Mouse (Mus musculus) hindbrain, embryonic 13.5 days (tissue): ENCODE measurements around the gene Dpp6. TPM values are rescaled to one million over a fixed set of nuclear protein-coding genes. Genes with fewer than 3 reads are reported as not detected.
A peak's percentile ranks its signal among the peaks of the same experiment; 100 is the strongest.

Experiments used
- ATAC-seq: fragments of 200-750 bp; cut with Nextera tagmentation; 2 replicates; pipeline ENCODE4 v1.8.0; 2017; ENCODE audit warnings: moderate TSS enrichment; ENCODE audit not compliant: low FRiP score
- H3K27ac ChIP-seq: fragments of 300-500 bp; sonication (generic); 2 replicates; pipeline ENCODE4 v1.5.1; 2015; ENCODE audit warnings: inconsistent platforms, mild to moderate bottlenecking, moderate library complexity
- H3K27me3 ChIP-seq: fragments of 300-500 bp; sonication (generic); 2 replicates; pipeline ENCODE4 v1.6.1; 2015; ENCODE audit warnings: mild to moderate bottlenecking, inconsistent platforms
- H3K36me3 ChIP-seq: fragments of 300-500 bp; sonication (generic); 2 replicates; pipeline ENCODE4 v1.6.1; 2015; ENCODE audit warnings: mild to moderate bottlenecking, inconsistent platforms
- H3K4me1 ChIP-seq: fragments of 300-500 bp; sonication (generic); replicated peaks from 2 replicates; pipeline ENCODE4 v1.6.1; 2015; ENCODE audit warnings: inconsistent platforms
- H3K4me2 ChIP-seq: fragments of 300-500 bp; sonication (generic); 2 replicates; pipeline ENCODE4 v1.6.1; 2015; ENCODE audit warnings: inconsistent platforms, mild to moderate bottlenecking, moderate library complexity
- H3K4me3 ChIP-seq: fragments of 300-500 bp; sonication (generic); 2 replicates; pipeline ENCODE4 v1.5.1; 2015; ENCODE audit warnings: mild to moderate bottlenecking, inconsistent platforms
- H3K9ac ChIP-seq: fragments of 300-500 bp; sonication (generic); 2 replicates; pipeline ENCODE4 v1.6.1; 2015; ENCODE audit warnings: mild to moderate bottlenecking, inconsistent platforms
- H3K9me3 ChIP-seq: fragments of 300-500 bp; sonication (generic); 2 replicates; pipeline ENCODE4 v1.6.1; 2016; ENCODE audit warnings: inconsistent platforms
- WGBS: fragments of 180-500 bp; shearing (Covaris S2); methylation state at CpG from one replicate; pipeline ENCODE4 v1.1.7; 2015; 5-methylcytosine and 5-hydroxymethylcytosine counted together
- polyA plus RNA-seq: library from polyadenylated mRNA; unstranded; fragments of >200 nt; fragmentation: Nextera tagmentation; extraction: Ambion mirVana; gene quantifications from 2 replicates; pipeline ENCODE4 v1.2.1, GENCODE M21; 2015

Dpp6 gene
- polyA plus RNA-seq, 1 experiment from 2014 or later, result 55.2 TPM

DNA sequence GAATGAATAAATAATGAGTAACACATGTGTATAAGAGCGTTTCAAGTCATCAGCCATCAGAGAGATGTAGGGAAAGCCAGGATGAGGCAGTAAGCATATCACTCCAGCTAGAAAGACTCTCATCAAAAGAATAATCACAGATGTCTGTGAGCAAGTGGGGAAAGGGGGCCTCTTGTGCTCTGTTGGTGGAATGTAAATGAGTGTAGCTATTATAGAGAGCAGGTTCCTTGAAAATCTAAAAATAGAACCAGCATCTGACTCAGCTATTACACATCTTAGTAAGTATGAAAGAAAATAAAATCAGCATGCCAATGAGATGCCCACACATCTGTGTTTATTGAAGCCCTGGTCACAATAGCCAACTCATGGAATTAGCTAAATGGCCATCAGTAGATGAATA lies 264.3 kb downstream of the Dpp6 start:
- no peak overlapping the region for H3K9ac ChIP-seq
- peak; percentile 32; the same call in 1 of the 2 replicates for ATAC-seq
- no peaks in the 10 kb centered on the region for H3K9me3 ChIP-seq
- H3K27ac ChIP-seq, result no peak overlapping the region
- no peaks in the 10 kb centered on the region for H3K36me3 ChIP-seq
- H3K4me1 ChIP-seq, result peaks cover 6% of the 10 kb centered on the region; the same call in 1 of the 2 replicates
- H3K27me3 ChIP-seq, result no peaks in the 10 kb centered on the region
- no peak overlapping the region for H3K4me2 ChIP-seq
- WGBS, result 54% methylated on average over 1 of the region's 1 CpGs
- H3K4me3 ChIP-seq, result no peak overlapping the region

DNA sequence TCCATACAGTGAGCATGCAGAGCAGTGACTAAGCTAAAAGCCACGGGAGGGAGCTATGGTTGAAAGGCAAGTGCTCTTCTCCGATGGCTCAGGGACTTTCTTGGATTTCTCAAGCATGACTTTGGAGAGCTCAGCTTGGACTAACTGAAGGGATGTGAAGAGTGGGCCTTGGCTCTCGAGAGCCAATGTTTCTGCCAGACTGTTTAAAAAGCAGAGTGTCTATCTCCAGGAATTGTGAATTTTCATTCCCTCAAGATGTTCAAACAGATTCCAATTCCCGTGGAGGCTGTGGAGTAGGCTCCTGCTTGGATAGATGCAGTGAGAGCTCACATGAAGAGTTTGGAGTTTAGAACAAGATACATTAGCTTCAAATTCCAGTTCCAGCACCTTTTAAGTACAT lies 266.8 kb downstream of the Dpp6 start:
- H3K4me3 ChIP-seq, result no peak overlapping the region
- WGBS, result 80% methylated on average over 4 of the region's 4 CpGs

DNA sequence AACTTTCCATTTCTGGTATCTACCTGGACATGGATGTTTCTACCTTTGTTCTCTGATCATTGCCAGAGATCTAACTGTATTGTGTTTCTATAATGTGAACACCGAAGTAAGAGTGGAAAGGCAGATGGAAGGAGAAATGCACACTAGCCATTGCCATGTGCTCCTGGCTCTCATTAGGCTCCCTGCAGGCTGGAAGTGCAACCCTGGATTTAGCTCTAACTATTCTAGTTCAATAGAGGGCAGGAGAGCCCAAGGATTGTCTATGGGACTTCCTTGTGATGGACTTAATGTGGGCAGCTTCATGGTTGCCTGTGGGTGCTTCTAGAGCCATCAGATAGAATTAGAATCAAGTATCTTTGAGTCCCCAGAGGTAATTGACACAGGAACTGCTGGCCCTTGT lies 291.2 kb downstream of the Dpp6 start:
- no peak for ATAC-seq
- no peak overlapping the region for H3K4me2 ChIP-seq
- WGBS, result 93% methylated on average over 1 of the region's 1 CpGs

More for the DNA sequence above, 266.8 kb downstream of the Dpp6 start:
- no peak for ATAC-seq
- no peaks in the 10 kb centered on the region for H3K27me3 ChIP-seq
- H3K4me1 ChIP-seq, result peaks cover 6% of the 10 kb centered on the region; the same call in 1 of the 2 replicates
- no peak overlapping the region for H3K27ac ChIP-seq
- H3K36me3 ChIP-seq, result no peaks in the 10 kb centered on the region
- H3K9ac ChIP-seq, result no peak overlapping the region
- no peak overlapping the region for H3K4me2 ChIP-seq
- H3K9me3 ChIP-seq, result no peaks in the 10 kb centered on the region

DNA sequence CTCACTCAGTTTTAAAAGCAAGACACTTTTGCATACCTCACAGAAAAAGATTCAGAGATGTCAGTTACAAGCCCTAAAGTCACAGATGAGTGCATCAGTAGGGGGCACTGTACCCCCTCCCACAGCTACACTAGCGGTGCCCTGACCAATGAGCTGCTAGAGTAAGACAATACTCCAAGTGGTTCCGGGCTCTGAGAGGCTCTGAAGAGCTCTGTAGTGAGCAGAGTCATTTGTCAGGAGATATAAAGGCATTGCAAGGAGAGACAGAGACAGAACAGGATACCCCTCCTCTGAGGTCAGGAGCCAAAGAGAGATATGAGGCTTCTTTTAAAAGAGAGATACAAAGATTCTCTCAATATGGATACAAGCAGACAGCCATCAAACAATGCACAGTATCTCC lies 305.5 kb downstream of the Dpp6 start:
- no peak for ATAC-seq
- H3K36me3 ChIP-seq, result no peaks in the 10 kb centered on the region
- WGBS, result 36% methylated on average over 2 of the region's 2 CpGs
- no peaks in the 10 kb centered on the region for H3K4me1 ChIP-seq
- H3K4me2 ChIP-seq, result no peak overlapping the region
- H3K9me3 ChIP-seq, result no peaks in the 10 kb centered on the region
- H3K9ac ChIP-seq, result no peak overlapping the region
- no peaks in the 10 kb centered on the region for H3K27me3 ChIP-seq
- H3K27ac ChIP-seq, result no peak overlapping the region
- H3K4me3 ChIP-seq, result no peak overlapping the region

More for the DNA sequence above, 291.2 kb downstream of the Dpp6 start:
- Histone ChIP-seq H3K27me3 (no peaks in the 10 kb centered on the region), H3K9ac (no peak overlapping the region), H3K4me3 (no peak overlapping the region), H3K4me1 (no peaks in the 10 kb centered on the region), H3K9me3 (no peaks in the 10 kb centered on the region), H3K36me3 (no peaks in the 10 kb centered on the region), H3K27ac (no peak overlapping the region)

DNA sequence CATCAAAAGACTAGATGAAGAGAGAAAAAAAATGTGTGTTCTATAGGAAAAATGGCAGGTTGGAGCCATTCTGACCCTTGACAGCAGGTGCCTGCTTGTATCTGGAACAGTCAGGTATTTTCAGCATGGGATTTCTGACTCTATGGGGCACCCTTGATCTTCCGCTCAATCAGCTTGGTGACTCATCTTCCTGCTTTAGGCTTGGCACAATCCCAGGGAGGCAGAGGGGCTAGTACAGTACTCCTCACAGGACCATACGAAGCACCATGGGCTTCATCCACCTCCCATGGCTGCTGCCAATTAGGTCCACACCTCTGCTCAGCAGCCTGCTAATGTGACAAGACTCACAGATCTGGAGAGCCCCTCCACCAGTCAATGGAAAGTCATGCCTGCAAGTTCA lies 305.9 kb downstream of the Dpp6 start:
- Histone ChIP-seq H3K4me1 (no peaks in the 10 kb centered on the region), H3K4me2 (no peak overlapping the region), H3K27ac (no peak overlapping the region), H3K9me3 (no peaks in the 10 kb centered on the region), H3K36me3 (no peaks in the 10 kb centered on the region), H3K4me3 (no peak overlapping the region), H3K27me3 (no peaks in the 10 kb centered on the region), H3K9ac (no peak overlapping the region)
- no peak for ATAC-seq
- 87% methylated on average over 2 of the region's 2 CpGs for WGBS

DNA sequence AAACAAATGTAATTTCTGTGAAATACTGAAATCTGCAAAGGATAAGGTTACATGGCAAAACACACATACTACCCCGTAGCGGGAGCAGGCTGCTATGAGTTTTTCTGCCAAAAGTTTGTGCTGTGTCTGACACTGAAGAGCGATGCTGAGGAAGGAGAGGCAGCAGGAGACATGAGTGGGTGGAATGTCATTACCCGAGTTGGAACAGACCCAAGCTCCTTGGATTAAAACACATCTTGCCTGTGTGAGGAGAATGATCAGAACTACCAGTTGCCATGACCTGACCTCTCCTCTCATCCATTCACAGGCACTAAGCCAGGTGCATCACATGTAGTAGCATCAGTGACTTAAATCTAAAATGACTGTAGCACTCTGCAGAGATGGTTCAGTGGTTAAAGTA lies 309.0 kb downstream of the Dpp6 start:
- Histone ChIP-seq H3K4me1 (no peaks in the 10 kb centered on the region; the same call in 1 of the 2 replicates), H3K4me2 (no peak overlapping the region), H3K9me3 (no peaks in the 10 kb centered on the region), H3K36me3 (no peaks in the 10 kb centered on the region), H3K27me3 (no peaks in the 10 kb centered on the region), H3K27ac (no peak overlapping the region), H3K4me3 (no peak overlapping the region), H3K9ac (no peak overlapping the region)
- no peak for ATAC-seq
- 86% methylated on average over 4 of the region's 4 CpGs for WGBS

DNA sequence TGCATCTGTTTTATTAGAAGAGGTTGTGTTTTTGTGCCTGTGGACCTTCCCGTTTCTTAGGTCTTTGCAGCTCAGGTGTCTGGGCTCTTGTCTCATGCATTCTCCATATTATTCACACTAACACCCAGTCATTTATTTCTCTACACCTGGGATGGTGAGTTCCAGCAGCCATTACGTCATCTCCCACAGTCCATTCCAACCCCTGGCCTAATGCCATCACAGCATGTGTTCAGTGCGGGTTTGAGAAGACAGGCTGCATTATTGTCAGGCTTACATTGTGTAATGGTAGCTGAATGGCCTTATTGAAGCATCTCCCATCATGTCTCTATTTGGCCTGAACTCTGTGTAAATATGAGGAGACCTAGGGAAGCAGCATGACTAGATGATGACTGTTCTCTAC lies 316.2 kb downstream of the Dpp6 start:
- no peak overlapping the region for H3K4me3 ChIP-seq
- no peak for ATAC-seq
- no peaks in the 10 kb centered on the region; the same call in none of the 2 replicates for H3K4me1 ChIP-seq
- H3K36me3 ChIP-seq, result no peaks in the 10 kb centered on the region
- no peaks in the 10 kb centered on the region for H3K27me3 ChIP-seq
- 62% methylated on average over 3 of the region's 3 CpGs for WGBS
- no peak overlapping the region for H3K9ac ChIP-seq
- no peaks in the 10 kb centered on the region for H3K9me3 ChIP-seq
- H3K27ac ChIP-seq, result no peak overlapping the region
- no peak overlapping the region for H3K4me2 ChIP-seq

DNA sequence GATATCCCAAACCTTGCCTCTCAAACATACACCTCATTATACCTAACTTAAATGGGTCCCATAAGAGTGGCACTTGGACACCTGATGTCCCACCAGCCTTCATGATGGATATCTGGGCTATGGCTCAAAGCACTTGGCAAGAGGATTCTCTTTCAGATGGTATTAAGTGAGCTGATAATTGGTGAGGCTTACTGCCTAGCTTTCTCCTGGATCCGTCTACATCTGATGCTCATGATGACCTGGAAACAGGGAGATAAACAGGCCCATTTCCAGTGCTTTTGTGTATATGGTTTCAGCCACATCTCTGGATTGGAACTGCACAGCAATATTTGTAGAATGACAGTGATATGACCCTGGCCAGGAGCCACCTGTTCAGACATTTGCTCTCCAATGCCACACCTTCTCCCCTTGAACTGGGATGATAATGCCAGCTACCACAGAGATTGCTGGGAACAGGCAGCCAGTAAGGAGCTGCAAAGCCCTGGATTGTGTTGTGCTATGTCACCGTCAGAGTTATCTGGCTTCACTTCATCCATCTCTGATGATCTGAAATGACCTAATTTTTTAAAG lies 317.5 kb downstream of the Dpp6 start:
- 93% methylated on average over 2 of the region's 2 CpGs for WGBS
- no peaks in the 10 kb centered on the region for H3K36me3 ChIP-seq
- H3K27me3 ChIP-seq, result no peaks in the 10 kb centered on the region
- no peak overlapping the region for H3K27ac ChIP-seq
- ATAC-seq, result no peak
- no peaks in the 10 kb centered on the region; the same call in 1 of the 2 replicates for H3K4me1 ChIP-seq
- no peak overlapping the region for H3K9ac ChIP-seq
- no peaks in the 10 kb centered on the region for H3K9me3 ChIP-seq
- no peak overlapping the region for H3K4me2 ChIP-seq
- H3K4me3 ChIP-seq, result no peak overlapping the region

DNA sequence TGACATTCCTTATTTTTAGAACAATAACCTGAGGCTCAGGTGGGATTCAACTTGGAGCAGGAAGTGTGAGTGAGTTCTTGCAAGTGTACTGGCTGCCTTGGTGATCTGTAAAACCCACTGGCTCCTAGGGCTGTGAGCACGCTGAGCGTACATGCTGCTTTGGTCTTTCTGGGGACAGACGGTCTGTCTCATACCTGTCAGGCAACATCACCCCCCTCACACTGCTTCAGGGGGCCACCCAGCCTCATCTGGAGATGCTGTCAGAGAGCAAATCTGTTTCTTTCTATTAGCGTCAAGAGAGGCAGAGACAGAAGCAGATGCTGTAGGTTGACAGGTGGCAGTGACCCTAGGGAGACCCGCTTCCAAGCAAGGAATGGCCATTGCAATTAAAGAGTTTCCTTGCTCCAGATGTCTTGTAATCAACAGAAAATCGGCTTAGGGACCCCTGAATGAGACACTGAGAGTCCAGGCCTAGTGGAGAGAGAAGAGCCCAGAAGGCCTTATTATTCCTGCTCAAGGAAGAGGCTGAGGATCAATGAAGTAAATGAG lies 330.5 kb downstream of the Dpp6 start:
- Histone ChIP-seq H3K27me3 (no peaks in the 10 kb centered on the region), H3K4me3 (no peak overlapping the region), H3K27ac (no peak overlapping the region), H3K4me2 (no peak overlapping the region), H3K4me1 (peaks cover 8% of the 10 kb centered on the region; the same call in 1 of the 2 replicates), H3K9me3 (no peaks in the 10 kb centered on the region), H3K9ac (no peak overlapping the region), H3K36me3 (no peaks in the 10 kb centered on the region)
- ATAC-seq, result peak; percentile 49; the same call in 1 of the 2 replicates
- 74% methylated on average over 6 of the region's 6 CpGs for WGBS

DNA sequence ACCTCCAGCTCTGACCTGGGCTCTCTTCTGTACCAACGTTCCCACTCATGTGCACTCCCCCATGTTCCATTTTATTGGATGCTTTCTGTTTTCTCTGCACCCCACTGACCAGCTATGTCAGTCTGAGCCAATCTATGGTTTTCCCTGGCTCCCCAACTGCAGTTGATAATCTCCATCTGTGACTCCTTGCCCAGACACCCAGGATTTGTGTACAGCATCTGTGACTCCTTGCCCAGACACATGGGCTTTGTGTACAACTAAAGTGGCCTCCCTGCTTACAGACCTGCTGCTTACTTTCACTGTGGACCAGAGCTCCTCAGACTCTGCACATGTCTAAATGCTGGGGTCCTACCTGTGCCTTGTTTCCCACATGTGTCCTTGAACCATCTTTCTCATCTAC lies 334.0 kb downstream of the Dpp6 start:
- 83% methylated on average over 1 of the region's 1 CpGs for WGBS
- no peak overlapping the region for H3K4me3 ChIP-seq
- no peak overlapping the region for H3K27ac ChIP-seq
- H3K9ac ChIP-seq, result no peak overlapping the region
- no peaks in the 10 kb centered on the region for H3K27me3 ChIP-seq
- peaks cover 8% of the 10 kb centered on the region; the same call in 1 of the 2 replicates for H3K4me1 ChIP-seq
- no peak for ATAC-seq
- H3K36me3 ChIP-seq, result no peaks in the 10 kb centered on the region
- H3K9me3 ChIP-seq, result no peaks in the 10 kb centered on the region
- H3K4me2 ChIP-seq, result no peak overlapping the region

DNA sequence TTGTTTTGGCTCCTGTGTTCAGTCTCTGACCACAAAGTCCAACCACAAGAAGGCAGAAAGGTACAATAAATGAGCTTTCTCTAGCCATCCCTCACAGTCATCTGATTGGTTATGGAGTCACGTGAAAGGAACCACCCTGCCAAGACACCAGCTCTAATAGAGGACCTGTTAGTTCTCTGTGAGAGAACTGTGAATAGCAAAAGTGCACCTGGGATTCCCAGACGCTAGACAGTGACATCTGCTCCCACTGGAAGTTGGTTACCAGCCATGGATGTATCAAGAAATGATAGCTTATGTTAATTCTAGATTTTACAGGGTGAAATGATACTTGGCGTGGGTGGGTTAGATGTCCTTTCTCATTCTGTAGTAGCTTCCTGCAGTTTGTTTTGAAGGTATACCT lies 338.7 kb downstream of the Dpp6 start:
- H3K4me1 ChIP-seq, result peaks cover 9% of the 10 kb centered on the region
- no peak for ATAC-seq
- H3K27me3 ChIP-seq, result no peaks in the 10 kb centered on the region
- no peak overlapping the region for H3K4me3 ChIP-seq
- H3K36me3 ChIP-seq, result no peaks in the 10 kb centered on the region
- H3K4me2 ChIP-seq, result no peak overlapping the region
- H3K27ac ChIP-seq, result no peak overlapping the region
- no peaks in the 10 kb centered on the region for H3K9me3 ChIP-seq
- WGBS, result 90% methylated on average over 3 of the region's 3 CpGs
- H3K9ac ChIP-seq, result no peak overlapping the region

DNA sequence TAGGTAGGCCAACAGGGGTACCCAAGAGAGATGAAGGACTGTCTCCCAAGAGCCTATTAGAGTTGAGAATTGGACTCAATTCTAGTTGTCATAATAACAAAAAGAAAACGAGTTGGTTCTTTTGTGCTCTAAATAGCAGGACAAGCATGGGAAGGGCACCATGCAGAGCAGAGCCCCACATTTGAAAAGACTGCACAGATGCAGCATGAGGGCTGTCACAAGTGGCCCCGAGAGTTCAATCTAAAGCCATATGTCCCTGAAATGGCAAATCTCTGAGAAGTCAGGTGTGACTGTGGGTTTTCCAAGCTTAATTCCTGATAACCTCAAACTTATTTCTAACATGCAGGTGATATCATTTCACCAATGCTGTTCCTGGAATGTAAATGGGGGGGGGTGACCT lies 339.4 kb downstream of the Dpp6 start:
- Histone ChIP-seq H3K4me1 (peaks cover 15% of the 10 kb centered on the region), H3K4me2 (no peak overlapping the region), H3K9me3 (no peaks in the 10 kb centered on the region), H3K36me3 (no peaks in the 10 kb centered on the region), H3K27me3 (no peaks in the 10 kb centered on the region), H3K4me3 (no peak overlapping the region), H3K9ac (no peak overlapping the region), H3K27ac (no peak overlapping the region)
- no peak for ATAC-seq
- 47% methylated on average over 2 of the region's 2 CpGs for WGBS

DNA sequence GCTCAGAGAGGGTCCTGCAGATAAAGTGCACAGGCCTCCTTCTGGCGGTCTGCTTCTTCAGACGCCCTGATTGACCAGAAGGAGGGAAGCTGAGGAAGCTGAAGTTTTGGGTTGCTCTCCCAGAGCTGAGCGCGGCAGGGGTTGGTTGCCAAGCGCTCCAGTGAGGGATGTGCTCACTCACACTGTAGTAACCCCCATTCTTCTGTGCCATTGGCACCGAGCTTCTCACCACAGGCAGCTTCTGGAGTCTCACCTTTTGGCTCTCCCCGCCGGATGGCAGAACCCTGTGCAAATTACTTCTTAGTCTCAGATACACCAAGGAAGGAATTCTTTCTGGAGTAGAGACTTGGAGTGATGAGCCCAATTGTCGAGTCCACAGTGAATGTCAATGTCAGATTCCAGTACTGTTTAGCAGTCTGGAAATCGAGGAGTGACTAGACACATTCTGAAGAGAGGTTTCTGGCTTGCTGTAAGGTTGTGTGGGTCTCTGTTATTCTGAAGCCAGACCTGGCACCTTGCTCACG lies 344.2 kb downstream of the Dpp6 start:
- H3K4me2 ChIP-seq, result no peak overlapping the region
- H3K9ac ChIP-seq, result no peak overlapping the region
- 74% methylated on average over 11 of the region's 11 CpGs for WGBS
- no peaks in the 10 kb centered on the region for H3K27me3 ChIP-seq
- no peak overlapping the region for H3K27ac ChIP-seq
- peaks cover 15% of the 10 kb centered on the region for H3K4me1 ChIP-seq
- no peak for ATAC-seq
- no peaks in the 10 kb centered on the region for H3K9me3 ChIP-seq
- no peaks in the 10 kb centered on the region for H3K36me3 ChIP-seq
- no peak overlapping the region for H3K4me3 ChIP-seq
